Mouse (Mus musculus) lung, postnatal 0 days (tissue): ENCODE results near the gene Palld. TPM values are rescaled to one million over a fixed set of nuclear protein-coding genes. Genes with fewer than 3 reads are reported as not detected.

ENCODE experiments used
- ATAC-seq: fragments of 200-750 bp; cut with Nextera tagmentation; 2 replicates; pipeline ENCODE4 v1.8.0; 2017; ENCODE audit warnings: moderate library complexity
- DNase-seq: peaks from one replicate; pipeline ENCODE4 v3.0.0-alpha.2; 2016; ENCODE audit warnings: low spot score
- H3K27ac ChIP-seq: fragments of 300-500 bp; sonication (generic); 2 replicates; pipeline ENCODE4 v1.5.1; 2014; ENCODE audit warnings: antibody characterized with exemption, mild to moderate bottlenecking, low read length, mixed read lengths
- H3K27me3 ChIP-seq: fragments of 300-500 bp; sonication (generic); replicated peaks from 2 replicates; pipeline ENCODE4 v1.6.1; 2014; ENCODE audit warnings: low read length, mixed read lengths; ENCODE audit not compliant: insufficient read depth
- H3K36me3 ChIP-seq: fragments of 300-500 bp; sonication (generic); 2 replicates; pipeline ENCODE4 v1.6.1; 2014; ENCODE audit warnings: low read length, mixed read lengths; ENCODE audit not compliant: insufficient read depth
- H3K4me1 ChIP-seq: fragments of 300-500 bp; sonication (generic); 2 replicates; pipeline ENCODE4 v1.6.1; 2014; ENCODE audit warnings: antibody characterized with exemption, low read depth, low read length, mixed read lengths; ENCODE audit not compliant: insufficient read depth
- H3K4me2 ChIP-seq: fragments of 300-500 bp; sonication (generic); replicated peaks from 2 replicates; pipeline ENCODE4 v1.6.1; 2014; ENCODE audit warnings: low read depth, mild to moderate bottlenecking, low read length, moderate library complexity, mixed read lengths
- H3K4me3 ChIP-seq: fragments of 300-500 bp; sonication (generic); 2 replicates; pipeline ENCODE4 v1.5.1; 2014; ENCODE audit warnings: low read depth, low read length
- H3K9ac ChIP-seq: fragments of 300-500 bp; sonication (generic); replicated peaks from 2 replicates; pipeline ENCODE4 v1.6.1; 2014; ENCODE audit warnings: low read depth, mild to moderate bottlenecking
- H3K9me3 ChIP-seq: fragments of 300-500 bp; sonication (generic); 2 replicates; pipeline ENCODE4 v1.6.1; 2016; ENCODE audit warnings: low read length, mixed read lengths
- CTCF ChIP-seq: IDR thresholded peaks from 2 replicates; pipeline ENCODE4 v1.5.1; 2016; ENCODE audit warnings: antibody characterized with exemption, mild to moderate bottlenecking
- EP300 ChIP-seq: IDR thresholded peaks from 2 replicates; pipeline ENCODE4 v1.6.1; 2016; ENCODE audit warnings: antibody characterized with exemption, mild to moderate bottlenecking, control low read depth
- WGBS: fragments of 180-500 bp; shearing (Covaris S2); extraction: QIAGEN DNeasy Blood & Tissue Kit; methylation state at CpG from one replicate; pipeline ENCODE4 v1.1.7; 2014; 5-methylcytosine and 5-hydroxymethylcytosine counted together
- polyA plus RNA-seq: library from polyadenylated mRNA; unstranded; fragments of >200 nt; fragmentation: Nextera tagmentation; extraction: Ambion mirVana; gene quantifications from 2 replicates; pipeline ENCODE4 v1.2.1, GENCODE M21; 2015

Gene Palld
- polyA plus RNA-seq, 1 experiment from 2014 or later, result 130 TPM

DNA sequence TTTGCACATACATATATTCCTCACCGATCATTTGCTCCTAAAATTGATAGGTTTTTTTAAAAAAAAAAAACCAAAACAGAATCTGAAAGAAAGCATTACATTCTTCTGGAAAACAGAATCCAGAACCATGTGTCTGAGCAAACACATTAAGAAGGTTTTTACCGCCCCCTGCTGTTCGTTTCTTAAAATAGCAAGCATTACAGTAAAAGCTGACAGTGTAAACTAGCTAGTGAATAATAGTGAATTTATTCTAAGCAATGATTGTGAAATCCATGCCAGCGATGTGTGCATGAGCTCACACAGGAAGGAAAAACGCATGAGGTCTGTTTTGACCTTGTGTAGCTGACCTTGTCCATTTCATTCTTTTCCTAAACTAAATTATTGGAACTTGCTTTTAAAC lies 27.2 kb downstream of the Palld start:
- Histone ChIP-seq H3K9ac (no peak overlapping the region), H3K9me3 (no peaks in the 10 kb centered on the region), H3K27me3 (no peaks in the 10 kb centered on the region), H3K4me2 (no peak overlapping the region), H3K36me3 (no peaks in the 10 kb centered on the region), H3K27ac (no peak overlapping the region), H3K4me1 (no peaks in the 10 kb centered on the region), H3K4me3 (no peak overlapping the region)
- WGBS, result 4% methylated on average over 5 of the region's 5 CpGs
- ATAC-seq (peak; percentile 58), DNase-seq (peak; percentile 84)
- TF ChIP-seq EP300 (no peak), CTCF (peak; percentile 78)

DNA sequence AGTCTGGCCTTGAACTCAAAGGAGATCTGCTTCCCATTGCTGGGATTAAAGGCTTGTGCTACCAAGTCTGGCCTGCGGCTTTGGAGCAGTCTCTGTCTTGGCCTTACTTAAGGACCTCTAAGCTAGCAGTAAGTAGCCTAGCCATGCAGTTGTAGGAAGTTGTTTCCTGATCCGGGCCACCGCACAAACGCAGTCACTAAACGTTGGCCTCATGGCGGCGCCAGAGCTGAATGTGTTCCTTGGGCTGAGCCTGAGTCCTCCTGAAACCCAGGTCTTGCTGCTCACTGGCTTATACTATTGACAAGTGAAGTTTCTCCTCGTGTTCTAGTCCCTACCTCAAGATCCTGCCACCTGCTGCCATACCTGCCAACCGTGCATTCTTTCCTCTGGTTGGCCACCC lies 28.5 kb downstream of the Palld start:
- WGBS, result 56% methylated on average over 9 of the region's 9 CpGs
- peak; percentile 38 for TF ChIP-seq CTCF
- no peak for TF ChIP-seq EP300
- no peak for ATAC-seq

DNA sequence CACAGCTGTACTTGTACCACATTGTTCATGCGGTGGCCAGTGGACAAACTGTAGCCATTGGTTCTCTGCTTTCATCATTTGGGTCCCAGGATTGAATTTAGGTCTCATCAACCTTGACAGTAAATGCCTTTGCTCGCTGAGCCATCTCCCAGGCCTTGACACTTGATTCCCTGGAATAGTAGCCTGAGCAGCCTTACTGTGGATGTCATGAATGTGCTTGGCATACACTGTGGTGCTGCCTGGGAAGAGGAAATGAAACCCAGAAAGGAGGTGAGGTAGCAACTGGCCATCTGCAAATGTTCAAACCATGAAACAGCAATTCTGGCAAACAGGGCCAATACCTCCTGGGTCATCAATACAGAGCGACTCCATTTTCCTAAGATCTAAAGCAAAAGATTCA lies 34.0 kb downstream of the Palld start:
- no peaks in the 10 kb centered on the region for H3K9me3 ChIP-seq
- H3K4me2 ChIP-seq, result no peak overlapping the region
- H3K27me3 ChIP-seq, result no peaks in the 10 kb centered on the region
- no peaks in the 10 kb centered on the region for H3K36me3 ChIP-seq
- ATAC-seq (no peak), DNase-seq (no peak)
- no peak overlapping the region for H3K4me3 ChIP-seq
- no peak overlapping the region for H3K9ac ChIP-seq
- 89% methylated on average over 3 of the region's 3 CpGs for WGBS
- H3K4me1 ChIP-seq, result no peaks in the 10 kb centered on the region
- no peak overlapping the region for H3K27ac ChIP-seq
- TF ChIP-seq EP300, result no peak
- TF ChIP-seq CTCF, result no peak

More for the DNA sequence above, 28.5 kb downstream of the Palld start:
- Histone ChIP-seq H3K27ac (no peak overlapping the region), H3K4me1 (no peaks in the 10 kb centered on the region), H3K4me2 (no peak overlapping the region), H3K36me3 (no peaks in the 10 kb centered on the region), H3K9me3 (no peaks in the 10 kb centered on the region), H3K4me3 (no peak overlapping the region), H3K27me3 (no peaks in the 10 kb centered on the region), H3K9ac (no peak overlapping the region)
- DNase-seq, result no peak

DNA sequence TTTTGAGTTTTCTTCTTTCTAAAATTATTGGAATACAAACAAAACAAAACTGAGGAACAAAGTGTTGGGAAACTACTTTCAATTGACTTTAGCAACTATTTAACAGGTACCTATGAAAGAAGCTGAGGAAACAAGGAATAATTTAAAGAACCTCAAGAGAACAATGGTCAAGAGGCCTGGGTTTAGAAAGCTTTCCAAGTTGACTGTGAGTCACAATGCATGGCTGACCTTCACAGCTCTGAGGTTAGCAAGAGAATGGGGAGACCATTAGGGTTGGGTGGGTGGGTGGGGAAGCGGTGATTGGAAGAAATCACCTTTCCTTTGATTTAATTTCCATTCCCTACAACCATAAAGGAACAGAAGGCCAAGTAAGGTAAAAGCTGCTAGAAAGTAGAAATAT lies 35.6 kb downstream of the Palld start:
- H3K4me2 ChIP-seq, result no peak overlapping the region
- H3K4me3 ChIP-seq, result no peak overlapping the region
- TF ChIP-seq CTCF (no peak), EP300 (no peak)
- no peaks in the 10 kb centered on the region for H3K9me3 ChIP-seq
- ATAC-seq, result no peak
- no peak overlapping the region for H3K9ac ChIP-seq
- H3K27ac ChIP-seq, result no peak overlapping the region
- WGBS, result 100% methylated on average over 1 of the region's 1 CpGs
- DNase-seq, result no peak
- H3K4me1 ChIP-seq, result no peaks in the 10 kb centered on the region
- H3K36me3 ChIP-seq, result no peaks in the 10 kb centered on the region
- H3K27me3 ChIP-seq, result no peaks in the 10 kb centered on the region

DNA sequence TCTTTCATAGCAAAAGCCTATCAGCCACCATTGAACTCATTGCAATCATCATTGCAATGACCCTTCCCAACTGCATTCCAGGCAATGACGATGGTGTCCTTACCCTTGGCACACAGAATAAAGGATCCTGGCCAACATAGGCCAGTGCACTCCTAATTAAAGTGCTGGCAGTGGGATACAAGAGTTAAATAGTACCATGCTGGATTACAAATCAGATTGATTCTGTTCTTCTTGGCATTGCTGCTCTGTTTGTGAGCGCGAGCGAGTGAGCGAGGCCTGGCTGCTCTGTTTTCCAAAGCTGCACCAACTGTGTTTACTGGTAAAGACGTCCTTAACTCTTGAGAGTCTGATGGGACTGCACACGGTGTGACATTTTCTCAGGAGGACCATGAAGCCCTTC lies 37.1 kb downstream of the Palld start:
- H3K9me3 ChIP-seq, result no peaks in the 10 kb centered on the region
- H3K4me1 ChIP-seq, result no peaks in the 10 kb centered on the region
- DNase-seq, result no peak
- no peak for TF ChIP-seq EP300
- TF ChIP-seq CTCF, result no peak
- no peak overlapping the region for H3K4me3 ChIP-seq
- no peaks in the 10 kb centered on the region for H3K27me3 ChIP-seq
- WGBS, result 85% methylated on average over 7 of the region's 7 CpGs
- H3K36me3 ChIP-seq, result no peaks in the 10 kb centered on the region
- H3K4me2 ChIP-seq, result no peak overlapping the region
- H3K27ac ChIP-seq, result no peak overlapping the region
- H3K9ac ChIP-seq, result no peak overlapping the region
- no peak for ATAC-seq

DNA sequence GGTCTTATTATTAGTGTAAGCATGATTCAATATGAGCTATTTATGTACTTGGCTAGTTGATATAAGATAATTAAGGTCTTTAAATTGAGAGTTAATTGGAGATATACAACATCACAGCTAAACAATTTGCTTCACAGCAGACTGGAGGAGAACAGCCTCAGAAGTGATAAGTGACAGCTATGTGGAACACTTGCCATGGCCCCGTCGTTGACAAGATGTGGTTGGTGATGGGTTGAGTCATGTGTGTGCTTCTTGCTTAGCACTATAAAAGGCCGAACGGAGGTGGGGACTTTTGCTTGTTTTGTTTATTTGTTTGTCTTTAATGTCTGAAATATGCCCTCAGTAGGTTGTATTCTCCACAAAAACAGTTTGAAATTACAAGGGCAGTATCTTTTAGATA lies 51.2 kb downstream of the Palld start:
- H3K27me3 ChIP-seq, result no peaks in the 10 kb centered on the region
- DNase-seq (no peak), ATAC-seq (no peak)
- no peak overlapping the region for H3K27ac ChIP-seq
- no peaks in the 10 kb centered on the region for H3K4me1 ChIP-seq
- no peak overlapping the region for H3K9ac ChIP-seq
- TF ChIP-seq EP300 (no peak), CTCF (no peak)
- no peak overlapping the region for H3K4me2 ChIP-seq
- 65% methylated on average over 4 of the region's 4 CpGs for WGBS
- no peaks in the 10 kb centered on the region for H3K9me3 ChIP-seq
- no peak overlapping the region for H3K4me3 ChIP-seq
- H3K36me3 ChIP-seq, result no peaks in the 10 kb centered on the region

DNA sequence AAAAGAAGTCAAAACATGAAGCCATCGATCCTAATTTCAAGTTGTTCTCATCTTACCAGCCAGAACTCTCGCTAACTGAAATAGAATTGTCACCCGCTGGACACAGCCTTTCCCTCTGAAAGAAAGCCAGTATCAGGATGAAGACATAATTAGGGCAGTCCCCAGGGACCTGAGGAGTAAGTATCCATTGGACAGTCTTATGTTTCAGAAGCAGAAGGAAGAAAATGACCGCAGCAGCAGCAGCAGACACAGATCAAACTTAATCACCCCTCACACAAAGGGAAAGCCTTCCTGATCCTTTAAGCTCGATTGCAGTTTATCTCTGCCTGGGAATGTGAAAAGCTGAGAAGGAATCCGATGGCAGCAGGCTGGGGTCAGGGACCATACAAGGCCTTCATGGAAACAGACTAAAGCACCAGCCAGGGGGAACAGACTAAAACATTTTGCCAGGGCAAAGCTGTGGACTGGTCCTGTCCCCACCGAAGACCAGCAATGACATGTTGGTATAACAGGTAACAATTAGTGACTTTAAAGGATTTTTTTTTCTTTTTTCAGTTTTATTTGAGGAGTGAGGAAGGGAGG lies 53.8 kb downstream of the Palld start:
- 53% methylated on average over 7 of the region's 7 CpGs for WGBS
- no peak for TF ChIP-seq CTCF
- no peak for TF ChIP-seq EP300
- Histone ChIP-seq H3K4me3 (no peak overlapping the region), H3K4me1 (no peaks in the 10 kb centered on the region), H3K27me3 (no peaks in the 10 kb centered on the region), H3K9ac (no peak overlapping the region), H3K4me2 (no peak overlapping the region), H3K36me3 (no peaks in the 10 kb centered on the region), H3K27ac (no peak overlapping the region), H3K9me3 (no peaks in the 10 kb centered on the region)
- no peak for ATAC-seq
- DNase-seq, result no peak
